Mouse (Mus musculus): Measurements from ENCODE around the gene Sstr3. TPM values are rescaled to one million over a fixed set of nuclear protein-coding genes. Genes with fewer than 3 reads are reported as not detected.

Sstr3 gene
- polyA plus RNA-seq, 1 experiment from 2014 or later = 0.09 TPM

GRCm38 (mm10) chr15:78515759-78516158, 28.7 kb downstream of the Sstr3 start:
- in situ Hi-C loops (cut with MboI; ENCODE audit: low pct_unique_long_range_greater_than_20kb) = no loop called here
- no peak for DNase-seq (ENCODE audit: low read depth, low spot score)
- no peaks in the 10 kb centered on the region for H3K27me3 ChIP-seq
- CTCF ChIA-PET = interaction anchor here (1.2 to 1.4 kb wide), 2 partner anchors 17 to 68 kb away, joined by 3 to 6 read pairs; no protein-coding TSS in a partner anchor
- POLR2A ChIA-PET = interaction anchor here (0.6 kb wide), 1 partner anchor 692 kb away, joined by 3 read pairs; no protein-coding TSS in a partner anchor
- no peak for TF ChIP-seq CTCF (IDR thresholded peaks at IDR 0.05)
- ATAC-seq = no peak

- no peaks in the 10 kb centered on the region for H3K27me3 ChIP-seq
- no peak for TF ChIP-seq CTCF (IDR thresholded peaks at IDR 0.05)
- DNase-seq (ENCODE audit: low read depth, low spot score) = no peak
- no peak for ATAC-seq
- CTCF ChIA-PET = interaction anchor here (1.1 to 1.6 kb wide), 7 partner anchors 9 to 67 kb away, joined by 3 to 11 read pairs (median 5); no protein-coding TSS in a partner anchor
- POLR2A ChIA-PET = no interaction called here
- in situ Hi-C loops (cut with MboI; ENCODE audit: low pct_unique_long_range_greater_than_20kb) = no loop called here
Measured at GRCm38 (mm10) chr15:78514393-78515146, 29.9 kb downstream of the Sstr3 start.

- H3K27me3 ChIP-seq = no peaks in the 10 kb centered on the region
- ATAC-seq (no peak), DNase-seq (ENCODE audit: low read depth, low spot score) (no peak)
- POLR2A ChIA-PET = no interaction called here
- TF ChIP-seq CTCF (IDR thresholded peaks at IDR 0.05) = no peak
- CTCF ChIA-PET = interaction anchor here (1.5 kb wide), 1 partner anchor 65 kb away, joined by 7 read pairs; no protein-coding TSS in a partner anchor
- in situ Hi-C loops (cut with MboI; ENCODE audit: low pct_unique_long_range_greater_than_20kb) = no loop called here
Measured at GRCm38 (mm10) chr15:78513019-78513418, 31.5 kb downstream of the Sstr3 start.

- no peak for TF ChIP-seq CTCF (IDR thresholded peaks at IDR 0.05)
- in situ Hi-C loops (cut with MboI; ENCODE audit: low pct_unique_long_range_greater_than_20kb) = no loop called here
- ChIA-PET POLR2A (interaction anchor here (1.2 kb wide), 1 partner anchor 19 kb away, joined by 4 read pairs; the partner anchor contains the start of gene C1qtnf6), CTCF (interaction anchor here (0.9 to 1.7 kb wide), 4 partner anchors 20 to 64 kb away, joined by 3 to 11 read pairs (median 4); no protein-coding TSS in a partner anchor)
- DNase-seq (ENCODE audit: low read depth, low spot score) (no peak), ATAC-seq (no peak)
- H3K27me3 ChIP-seq = no peaks in the 10 kb centered on the region
Measured at GRCm38 (mm10) chr15:78511951-78512350, 32.5 kb downstream of the Sstr3 start.

GRCm38 (mm10) chr15:78510736-78511135, 33.7 kb downstream of the Sstr3 start:
- no peaks in the 10 kb centered on the region for H3K27me3 ChIP-seq
- TF ChIP-seq CTCF (IDR thresholded peaks at IDR 0.05) = no peak
- in situ Hi-C loops (cut with MboI; ENCODE audit: low pct_unique_long_range_greater_than_20kb) = no loop called here
- CTCF ChIA-PET = interaction anchor here (1.1 to 1.7 kb wide), 2 partner anchors 22 to 63 kb away, joined by 3 to 11 read pairs; no protein-coding TSS in a partner anchor
- POLR2A ChIA-PET = interaction anchor here (1.2 to 1.3 kb wide), 2 partner anchors 12 to 20 kb away, joined by 4 read pairs; partner anchors contain the start of gene C1qtnf6
- no peak for ATAC-seq
- DNase-seq (ENCODE audit: low read depth, low spot score) = no peak

- ATAC-seq (no peak), DNase-seq (ENCODE audit: low read depth, low spot score) (no peak)
- in situ Hi-C loops (cut with MboI; ENCODE audit: low pct_unique_long_range_greater_than_20kb) = no loop called here
- POLR2A ChIA-PET = interaction anchor here (1.3 kb wide), 1 partner anchor 12 kb away, joined by 4 read pairs; no protein-coding TSS in a partner anchor
- no peaks in the 10 kb centered on the region for H3K27me3 ChIP-seq
- CTCF ChIA-PET = no interaction called here
- TF ChIP-seq CTCF (IDR thresholded peaks at IDR 0.05) = no peak
Measured at GRCm38 (mm10) chr15:78510121-78510576, 34.3 kb downstream of the Sstr3 start.

GRCm38 (mm10) chr15:78509297-78509899, 35.1 kb downstream of the Sstr3 start:
- ATAC-seq = no peak
- DNase-seq (ENCODE audit: low read depth, low spot score) = no peak
- in situ Hi-C loops (cut with MboI; ENCODE audit: low pct_unique_long_range_greater_than_20kb) = no loop called here
- TF ChIP-seq CTCF (IDR thresholded peaks at IDR 0.05) = no peak
- ChIA-PET CTCF (no interaction called here), POLR2A (interaction anchor here (1.3 kb wide), 1 partner anchor 11 kb away, joined by 4 read pairs; no protein-coding TSS in a partner anchor)
- H3K27me3 ChIP-seq = no peaks in the 10 kb centered on the region

GRCm38 (mm10) chr15:78508443-78508842, 36.0 kb downstream of the Sstr3 start:
- in situ Hi-C loops (cut with MboI; ENCODE audit: low pct_unique_long_range_greater_than_20kb) = no loop called here
- DNase-seq (ENCODE audit: low read depth, low spot score) (no peak), ATAC-seq (no peak)
- no peaks in the 10 kb centered on the region for H3K27me3 ChIP-seq
- CTCF ChIA-PET = interaction anchor here (2.1 kb wide), 1 partner anchor 61 kb away, joined by 5 read pairs; no protein-coding TSS in a partner anchor
- TF ChIP-seq CTCF (IDR thresholded peaks at IDR 0.05) = no peak
- POLR2A ChIA-PET = interaction anchor here (1.3 kb wide), 1 partner anchor 13 kb away, joined by 3 read pairs; no protein-coding TSS in a partner anchor

GRCm38 (mm10) chr15:78505541-78505940, 38.9 kb downstream of the Sstr3 start:
- no peak for TF ChIP-seq CTCF (IDR thresholded peaks at IDR 0.05)
- no peak for DNase-seq (ENCODE audit: low read depth, low spot score)
- ChIA-PET CTCF (interaction anchor here (0.9 to 1.4 kb wide), 3 partner anchors 21 to 57 kb away, joined by 3 to 4 read pairs (median 3); no protein-coding TSS in a partner anchor), POLR2A (interaction anchor here (1.5 kb wide), 1 partner anchor 11 kb away, joined by 4 read pairs; no protein-coding TSS in a partner anchor)
- H3K27me3 ChIP-seq = no peaks in the 10 kb centered on the region
- in situ Hi-C loops (cut with MboI; ENCODE audit: low pct_unique_long_range_greater_than_20kb) = no loop called here
- ATAC-seq = no peak

- in situ Hi-C loops (cut with MboI; ENCODE audit: low pct_unique_long_range_greater_than_20kb) = no loop called here
- no peak for TF ChIP-seq CTCF (IDR thresholded peaks at IDR 0.05)
- H3K27me3 ChIP-seq = no peaks in the 10 kb centered on the region
- POLR2A ChIA-PET = interaction anchor here (1.5 kb wide), 1 partner anchor 11 kb away, joined by 4 read pairs; no protein-coding TSS in a partner anchor
- DNase-seq (ENCODE audit: low read depth, low spot score) = no peak
- ATAC-seq = no peak
- CTCF ChIA-PET = interaction anchor here (1.0 to 1.4 kb wide), 2 partner anchors 15 to 22 kb away, joined by 3 to 4 read pairs; no protein-coding TSS in a partner anchor
Measured at GRCm38 (mm10) chr15:78504816-78505215, 39.7 kb downstream of the Sstr3 start.
